Mouse (Mus musculus): ENCODE measurements around the gene Wdr24.

GRCm38 (mm10) chr17:25868601-25869191, 45.3 kb downstream of the Wdr24 start, which contains the start of gene Mcrip2:
- TF ChIP-seq CTCF (IDR thresholded peaks at IDR 0.05; ENCODE audit: insufficient read depth, low read length) = no peak
- peak; percentile 13; the same call in 1 of the 2 replicates for TF ChIP-seq POLR2A (IDR thresholded peaks at IDR 0.05; ENCODE audit: borderline replicate concordance, extremely low read depth, low read depth, low read length)
